Mouse (Mus musculus) limb, embryonic 13.5 days (tissue): ENCODE data around the gene Krcc1. TPM values are rescaled to one million over a fixed set of nuclear protein-coding genes. Genes with fewer than 3 reads are reported as not detected.

Source experiments
- microRNA-seq: library from miRNA; unstranded; fragments of <30 nt; microRNA quantifications from one replicate; pipeline ENCODE4, GENCODE M21; 2016
- polyA plus RNA-seq: library from polyadenylated mRNA; unstranded; fragments of >200 nt; fragmentation: Nextera tagmentation; extraction: Ambion mirVana; gene quantifications from 2 replicates; pipeline ENCODE4 v1.2.1, GENCODE M21; 2015

Gene Krcc1
- polyA plus RNA-seq, 1 experiment from 2014 or later = 38.7 TPM

Small RNAs within 50 kb of the gene (microRNA-seq; reads per million reads assigned to microRNA genes)
- gene Mir8112 = 17.2 reads per million, percentile 33 among the genes with 10 or more reads in this experiment

Other genes starting within 250 kb of the Krcc1 start
- 6.1 and 7.6 TPM in 2 replicates for gene Thnsl2, start 127.2 kb upstream of the Krcc1 start, polyA plus RNA-seq
- gene Fabp1, start 71.8 kb upstream of the Krcc1 start, polyA plus RNA-seq = 0.48 and 2.0 TPM in 2 replicates
- gene Smyd1, start 50.6 kb downstream of the Krcc1 start, polyA plus RNA-seq = 8.7 and 11.7 TPM in 2 replicates
- gene Cd8b1, start 51.1 kb downstream of the Krcc1 start, polyA plus RNA-seq = not detected in 2 replicates
- not detected in 2 replicates for gene Cd8a, start 101.8 kb downstream of the Krcc1 start, polyA plus RNA-seq
- gene Rmnd5a, start 169.0 kb downstream of the Krcc1 start, polyA plus RNA-seq = 12.3 and 12.5 TPM in 2 replicates
- gene Rnf103, start 222.2 kb downstream of the Krcc1 start, polyA plus RNA-seq = 14.2 and 15.3 TPM in 2 replicates